Mouse (Mus musculus): ENCODE measurements at regions not wholly inside any gene's neighbourhood (a gene's known extent, or its start where the extent isn't known, plus 50 kb on each side); places are given as distances from the start of the nearest gene placed in this dataset.
A peak's percentile ranks its signal among the peaks of the same experiment; 100 is the strongest.

DNA sequence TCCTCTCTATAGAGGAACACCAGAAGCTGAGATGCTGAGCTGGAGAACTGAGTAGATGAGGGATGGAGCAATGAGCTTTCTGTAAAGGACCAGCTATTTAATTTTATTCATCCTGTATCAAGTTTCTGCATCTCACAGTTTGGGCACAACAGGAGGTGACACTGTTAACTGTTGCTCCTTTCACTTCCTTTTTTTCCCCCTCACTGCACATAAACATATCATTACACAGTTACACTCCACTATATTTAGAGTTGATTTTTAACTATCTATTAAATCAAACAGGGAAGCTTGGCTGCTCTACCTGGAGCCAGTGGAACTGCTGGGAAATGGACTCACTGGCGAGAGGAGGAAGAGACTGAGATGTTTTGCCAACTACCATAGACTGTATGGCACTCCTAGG, 509.4 kb downstream of the Rnf144a start:
- no peak for DNase-seq (ENCODE audit: low spot score in 2 of 2)

DNA sequence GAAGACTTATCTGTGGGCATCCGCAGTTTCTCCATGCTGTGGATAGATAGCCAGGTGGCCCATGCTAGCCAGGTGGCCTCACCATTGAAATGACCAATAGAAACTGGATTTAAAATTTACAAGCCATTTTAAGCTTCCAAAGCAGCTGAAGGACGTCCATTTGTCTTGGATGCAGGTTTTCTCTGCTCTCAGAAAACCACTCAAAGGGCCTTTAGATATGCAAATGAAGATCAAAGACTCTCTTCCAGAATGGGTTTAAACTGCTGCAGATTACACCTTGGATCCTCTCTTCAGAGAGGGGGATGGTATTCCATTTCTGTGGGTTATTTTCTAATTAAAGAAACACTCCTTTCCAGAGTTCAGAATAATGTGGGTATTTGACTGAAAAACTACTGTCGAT, 518.5 kb downstream of the Rnf144a start:
- DNase-seq (ENCODE audit: low spot score in 2 of 2): no peak

DNA sequence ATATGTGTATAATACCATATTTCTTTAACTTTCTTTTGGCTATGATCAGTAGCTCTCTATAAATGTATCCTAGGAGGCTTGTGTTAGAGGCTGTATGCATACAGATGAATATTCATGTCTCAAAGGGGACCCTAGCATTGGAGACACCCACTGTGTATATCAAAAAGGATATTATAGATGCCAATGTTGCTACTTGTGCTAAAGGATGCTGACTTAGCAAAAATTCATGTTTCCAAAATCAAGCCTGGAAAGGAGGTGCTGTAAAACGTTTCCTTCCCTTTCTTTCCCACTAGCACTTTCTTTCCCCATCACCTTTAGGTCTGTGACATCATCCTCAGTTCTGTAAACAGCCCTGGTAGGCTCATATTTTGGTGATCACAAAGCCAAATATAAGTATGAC, 519.4 kb downstream of the Rnf144a start:
- DNase-seq (ENCODE audit: low spot score in 2 of 2): no peak

DNA sequence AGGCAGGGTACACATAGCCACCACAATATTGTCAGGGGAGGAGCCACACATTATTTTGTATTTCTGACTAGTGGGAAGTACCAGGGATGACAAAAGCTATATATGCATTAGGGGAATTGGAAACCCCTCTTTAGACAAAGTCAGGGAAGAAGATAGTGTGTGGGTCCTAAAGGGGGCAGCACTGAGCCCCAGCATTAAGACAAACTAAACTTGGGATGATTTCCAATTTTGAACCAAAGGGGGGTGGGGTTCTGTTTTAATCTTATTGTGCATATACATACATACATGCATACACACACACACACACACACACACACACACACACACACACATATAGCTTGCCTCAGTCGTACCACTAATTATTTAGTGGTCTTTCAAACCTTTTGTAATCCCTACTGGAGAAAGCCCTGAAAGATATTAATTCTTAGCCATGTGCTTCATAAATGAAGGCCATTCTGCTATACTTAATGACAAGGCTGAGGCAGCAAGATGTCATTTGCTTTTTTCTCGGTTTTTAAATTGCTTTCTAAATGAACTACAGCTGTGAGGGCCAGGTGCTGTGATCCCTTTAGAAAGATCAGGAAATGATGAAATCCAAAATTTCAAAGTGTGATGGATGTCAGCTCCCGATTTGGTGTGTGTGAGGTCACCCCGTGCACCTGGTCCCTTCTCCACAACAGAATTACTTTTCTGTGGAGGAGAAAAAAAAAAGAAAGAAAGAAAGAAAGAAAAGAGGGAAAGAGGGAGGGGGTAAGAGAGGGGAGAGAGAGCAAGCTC, 523.5 kb downstream of the Rnf144a start:
- DNase-seq (ENCODE audit: low spot score in 2 of 2): no peak

DNA sequence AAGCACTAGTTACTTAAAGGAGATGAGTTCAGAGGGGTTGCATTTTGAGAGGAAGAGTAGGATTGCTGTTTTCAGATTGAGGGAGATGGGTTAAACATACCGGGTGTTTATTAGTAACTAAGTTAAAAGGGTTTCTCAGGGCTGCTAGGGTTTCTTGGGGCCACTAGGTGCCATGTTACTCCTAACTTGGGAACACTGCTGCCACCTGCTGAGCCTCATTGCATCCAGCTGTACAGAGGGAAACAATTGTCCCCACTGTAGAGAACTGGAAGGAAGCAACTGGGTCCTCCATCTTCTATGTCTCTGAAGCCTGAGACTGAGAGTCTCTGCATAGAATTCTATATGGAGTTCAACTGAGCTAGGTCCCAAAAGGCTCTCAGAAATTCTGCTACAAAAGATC, 524.3 kb downstream of the Rnf144a start:
- DNase-seq (ENCODE audit: low spot score in 2 of 2): no peak

DNA sequence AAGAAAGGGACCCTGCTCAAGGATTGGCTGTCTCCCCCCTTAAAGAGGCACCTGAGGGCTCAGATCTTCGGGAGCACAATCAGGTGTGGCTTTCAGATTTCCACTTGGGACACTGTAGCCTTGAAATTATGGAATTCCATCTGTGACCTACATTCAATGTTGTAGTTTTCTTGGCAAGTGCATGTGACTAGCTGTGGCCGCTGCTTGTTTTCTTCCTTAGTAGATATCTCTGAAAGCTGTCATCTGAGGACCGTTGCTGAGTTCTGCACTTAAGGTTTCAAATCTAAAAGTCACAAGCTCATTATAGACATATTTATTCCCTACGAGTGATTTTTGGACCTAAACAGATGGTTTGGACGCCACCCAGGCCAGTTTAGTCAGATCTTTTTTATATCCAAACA, 531.3 kb downstream of the Rnf144a start:
- DNase-seq (ENCODE audit: low spot score in 2 of 2): no peak

DNA sequence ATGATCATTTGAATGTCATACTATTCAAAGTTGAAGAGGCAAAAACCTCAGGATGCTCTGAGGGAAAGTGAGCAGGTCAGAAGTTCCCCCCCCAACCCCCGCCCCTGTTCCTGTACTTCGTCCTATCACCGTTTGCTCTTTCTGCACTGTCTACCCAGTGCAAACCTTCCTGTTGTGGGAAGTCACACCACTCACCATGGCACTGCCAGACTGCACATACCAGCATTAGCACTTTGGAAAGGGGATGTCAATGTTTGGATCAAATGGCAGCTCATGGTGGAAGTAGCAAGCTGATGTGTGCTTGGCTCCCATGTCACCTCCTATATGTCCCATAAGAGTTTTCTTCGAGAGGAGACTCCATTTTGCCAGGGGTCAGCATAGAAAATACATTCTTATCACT, 543.2 kb downstream of the Rnf144a start:
- no peak for DNase-seq (ENCODE audit: low spot score in 2 of 2)

DNA sequence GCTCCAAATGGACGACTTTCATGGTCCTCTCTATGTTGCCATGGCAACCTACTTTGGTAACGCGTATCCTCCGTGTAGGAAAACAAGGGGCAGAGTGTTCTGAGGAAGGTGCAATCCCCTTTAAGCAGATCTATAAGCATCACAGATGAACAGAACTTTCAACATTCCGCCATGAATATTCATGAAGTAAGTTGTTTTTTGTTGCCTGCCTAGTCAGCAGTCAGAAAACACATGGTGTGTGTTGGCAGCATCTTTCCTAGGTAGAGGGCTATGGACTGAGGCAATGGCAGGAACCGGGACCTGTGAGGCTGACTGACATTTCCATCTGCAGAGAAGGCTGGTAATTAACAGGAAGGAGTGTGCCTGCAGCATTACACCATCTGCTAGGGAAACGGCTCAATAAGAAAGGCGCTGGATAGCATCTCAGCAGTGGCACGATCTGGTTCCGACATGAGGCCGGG, 544.0 kb downstream of the Rnf144a start:
- DNase-seq (ENCODE audit: low spot score in 2 of 2): no peak

DNA sequence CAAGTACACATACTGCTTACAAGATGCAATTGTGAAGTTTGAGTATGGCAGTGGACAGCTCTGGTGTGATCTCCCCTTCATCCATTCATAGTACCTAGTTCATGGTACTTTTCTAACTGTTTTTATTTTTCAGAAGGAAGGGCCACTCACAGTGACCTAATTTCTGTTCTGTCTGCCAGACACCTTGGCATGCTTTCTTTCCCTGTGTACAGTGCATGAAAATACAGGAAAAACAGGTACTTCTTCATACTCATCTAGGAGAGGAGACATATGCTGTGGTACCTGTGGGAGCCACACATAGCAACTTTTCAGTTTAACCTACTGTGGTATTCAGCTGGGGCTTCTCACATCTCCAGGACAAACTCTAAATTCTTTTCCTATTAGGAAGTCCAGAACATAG, 545.2 kb downstream of the Rnf144a start:
- DNase-seq (ENCODE audit: low spot score in 2 of 2): no peak

DNA sequence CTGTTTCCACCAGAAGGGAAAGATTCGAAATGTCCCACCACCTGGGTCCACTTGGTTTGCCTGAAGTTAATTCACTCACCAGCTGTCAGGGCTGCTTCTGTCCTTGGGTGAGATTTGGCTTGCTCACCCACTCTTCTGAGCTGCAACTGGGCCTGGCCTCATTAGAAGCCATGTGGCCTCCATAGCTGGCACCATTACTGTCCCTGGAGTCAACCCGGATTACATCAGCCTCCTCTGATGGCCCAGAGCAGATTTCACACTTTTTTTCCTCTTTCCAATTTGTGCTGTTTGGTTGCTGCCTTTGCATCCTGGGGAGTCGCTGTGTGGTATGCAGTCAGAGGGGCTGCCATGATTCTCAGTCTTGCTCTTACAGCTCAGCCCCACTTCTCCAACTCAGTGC, 550.0 kb downstream of the Rnf144a start:
- DNase-seq (ENCODE audit: low spot score in 2 of 2): peak; percentile 2

DNA sequence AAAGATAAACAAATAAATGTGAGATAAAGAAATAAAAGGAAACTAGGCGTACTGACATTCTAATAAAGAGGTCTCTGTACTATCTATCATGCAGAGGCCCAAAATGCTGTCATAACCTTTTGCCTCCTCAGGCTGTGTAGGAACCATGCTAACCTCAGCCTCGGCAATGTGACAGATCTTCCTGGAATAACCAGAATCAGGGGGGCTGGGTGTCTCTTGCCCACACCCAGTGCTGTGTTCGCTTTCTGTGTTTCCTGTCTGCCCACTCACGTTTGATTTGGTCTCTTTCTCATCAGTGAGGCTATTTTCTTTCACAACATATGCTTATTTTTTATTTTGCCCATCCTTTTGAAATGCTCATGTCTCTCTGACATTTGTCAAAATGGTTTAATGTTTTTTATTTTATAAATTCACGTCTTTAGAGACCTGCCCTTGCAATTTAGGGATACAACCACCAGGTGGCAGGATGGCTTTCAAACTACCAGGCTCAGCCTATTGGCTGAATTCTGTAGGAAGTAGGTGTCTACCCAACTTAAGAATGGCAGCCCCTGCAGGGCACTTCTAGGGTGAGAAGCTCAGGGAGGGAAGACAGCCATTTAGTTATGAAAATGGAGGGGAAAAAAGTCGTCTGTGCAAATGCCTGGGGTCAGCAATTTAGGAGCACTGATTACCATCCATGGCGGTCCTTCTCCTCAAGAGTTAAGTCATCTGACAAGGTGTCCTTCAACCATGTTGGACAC, 550.8 kb downstream of the Rnf144a start:
- DNase-seq (ENCODE audit: low spot score in 2 of 2): no peak

DNA sequence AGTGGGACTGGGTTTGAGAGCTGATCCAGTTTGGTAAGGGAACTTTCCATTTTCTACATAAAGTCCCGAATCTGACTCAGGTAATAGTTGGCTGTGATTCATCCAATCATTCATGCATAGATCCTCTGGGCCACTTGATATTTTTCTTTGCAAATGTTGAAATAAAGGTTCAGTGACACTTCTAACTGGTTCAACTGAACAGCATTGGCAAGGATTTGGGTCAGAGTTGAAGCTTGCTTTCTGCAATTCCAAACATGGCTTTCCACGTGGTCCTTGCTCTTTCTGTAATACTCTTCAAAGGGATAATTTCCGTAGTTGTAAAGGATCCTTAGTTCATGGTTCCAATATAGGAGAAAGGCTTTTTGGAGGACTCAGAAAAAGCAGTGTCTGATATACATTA, 554.0 kb downstream of the Rnf144a start:
- DNase-seq (ENCODE audit: low spot score in 2 of 2): no peak

DNA sequence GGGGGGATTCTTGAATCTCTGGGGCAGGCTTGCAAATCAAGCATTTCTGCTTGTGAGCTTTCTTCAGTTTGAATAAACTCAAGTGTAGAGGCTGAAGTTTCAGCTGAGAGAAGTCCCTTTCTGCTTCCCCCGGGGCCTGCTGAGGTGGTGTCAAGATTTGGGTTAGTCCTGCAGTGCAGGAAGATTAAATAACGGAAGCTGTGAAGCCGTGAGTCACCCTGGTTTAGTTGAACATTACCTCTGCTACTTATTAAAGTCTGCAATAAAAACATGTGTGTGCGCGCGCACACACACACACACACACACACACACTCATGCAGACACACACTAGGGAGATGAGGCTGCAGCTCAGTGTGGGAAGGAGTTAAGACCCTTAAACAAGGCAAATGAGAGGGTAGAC, 556.7 kb downstream of the Rnf144a start:
- DNase-seq (ENCODE audit: low spot score in 2 of 2): no peak

DNA sequence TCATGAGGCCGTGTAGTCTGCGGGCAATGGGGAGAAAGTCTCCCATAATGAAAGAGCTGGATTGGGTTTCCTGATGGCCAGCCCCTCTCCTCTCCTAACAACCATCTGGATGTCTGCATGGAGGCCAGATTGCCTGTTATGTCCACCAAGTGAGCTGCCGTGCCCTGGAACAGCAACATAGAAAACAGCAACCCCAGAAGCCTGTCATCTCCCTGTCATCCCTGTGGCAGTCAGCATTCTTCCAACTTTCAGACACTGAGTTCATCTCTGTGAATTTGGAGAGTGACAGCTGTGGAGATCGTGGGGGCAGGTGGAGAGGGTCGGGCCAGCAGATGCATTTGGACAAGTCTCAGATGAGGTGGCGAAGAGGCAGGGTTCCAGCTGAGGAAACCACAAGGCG, 585.0 kb downstream of the Rnf144a start:
- DNase-seq (ENCODE audit: low spot score in 2 of 2): no peak

DNA sequence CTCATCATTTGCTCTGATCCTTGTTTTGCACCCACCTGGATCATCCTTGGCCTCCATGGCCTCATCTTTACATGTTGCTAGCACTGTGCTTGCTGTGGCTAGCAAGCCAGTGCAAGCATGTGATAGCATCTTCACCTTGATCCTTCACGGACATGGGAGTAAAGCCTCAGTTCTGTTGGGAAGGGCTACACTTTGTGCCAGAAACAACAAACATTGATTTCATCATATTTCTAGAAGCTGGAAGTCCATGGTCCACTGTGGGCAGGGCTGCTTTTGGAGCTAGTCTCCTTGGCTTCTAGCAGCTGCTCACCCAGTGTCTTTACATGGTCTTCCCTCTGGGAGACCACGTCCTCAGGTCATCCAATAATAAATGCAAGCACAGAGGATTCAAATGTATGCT, 587.1 kb downstream of the Rnf144a start:
- DNase-seq (ENCODE audit: low spot score in 2 of 2): no peak

DNA sequence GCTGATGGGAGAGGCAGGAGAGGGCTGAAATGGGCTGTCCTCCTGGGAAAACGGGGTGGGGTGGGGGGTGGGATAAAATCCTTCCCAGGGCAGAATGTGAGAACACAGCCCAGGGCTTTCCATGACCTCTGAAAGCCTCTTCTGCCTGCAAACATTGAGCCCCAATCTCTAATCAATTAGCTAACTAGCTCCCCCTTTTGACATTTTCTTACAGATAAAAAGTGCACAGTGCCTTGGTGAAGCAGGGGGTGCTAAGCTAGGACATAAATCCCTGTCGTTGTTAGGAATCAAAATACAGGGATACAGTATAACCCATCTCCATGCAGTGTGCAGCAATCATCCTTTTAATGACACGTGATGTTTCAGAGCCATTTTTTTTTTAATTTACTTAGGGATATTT, 588.1 kb downstream of the Rnf144a start:
- no peak for DNase-seq (ENCODE audit: low spot score in 2 of 2)

DNA sequence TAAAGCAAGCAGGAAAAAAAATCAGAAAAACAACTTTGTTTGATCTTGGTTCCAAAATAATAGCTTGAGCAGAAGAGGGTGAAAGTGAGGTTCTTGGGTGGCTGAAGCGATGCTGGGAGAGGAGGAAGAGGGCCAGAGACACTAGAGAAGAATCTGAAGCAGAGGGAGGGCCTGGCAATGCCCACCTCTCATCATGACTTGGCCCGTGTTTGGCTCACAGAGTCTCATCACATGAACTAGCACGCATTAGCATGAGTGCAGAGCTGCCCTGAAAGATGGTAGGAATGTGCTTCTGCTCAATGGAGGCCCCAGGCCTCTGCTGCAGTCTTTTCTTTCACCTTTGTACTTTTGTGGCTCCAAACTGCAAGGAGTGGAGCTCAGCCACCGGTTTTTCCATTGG, 588.6 kb downstream of the Rnf144a start:
- DNase-seq (ENCODE audit: low spot score in 2 of 2): no peak

DNA sequence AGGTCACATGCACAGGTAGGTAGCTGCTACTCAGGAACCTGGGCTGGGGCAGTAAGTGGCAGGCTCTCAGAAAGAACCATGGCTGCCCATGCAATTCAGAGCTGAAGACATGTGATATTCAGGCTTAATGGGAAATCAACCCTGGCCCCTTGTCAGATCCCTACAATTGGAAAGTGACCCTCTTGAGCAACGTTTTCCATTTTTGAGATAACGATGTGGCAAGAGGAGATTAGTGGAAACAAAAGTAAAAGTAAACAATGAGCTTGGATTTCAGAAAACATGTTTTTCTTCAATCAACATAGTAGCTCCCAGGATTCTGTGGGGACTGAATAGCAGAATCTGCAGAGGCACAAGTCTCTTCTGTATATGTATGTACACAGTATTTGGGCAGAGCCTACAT, 598.8 kb downstream of the Rnf144a start:
- no peak for DNase-seq (ENCODE audit: low spot score in 2 of 2)

DNA sequence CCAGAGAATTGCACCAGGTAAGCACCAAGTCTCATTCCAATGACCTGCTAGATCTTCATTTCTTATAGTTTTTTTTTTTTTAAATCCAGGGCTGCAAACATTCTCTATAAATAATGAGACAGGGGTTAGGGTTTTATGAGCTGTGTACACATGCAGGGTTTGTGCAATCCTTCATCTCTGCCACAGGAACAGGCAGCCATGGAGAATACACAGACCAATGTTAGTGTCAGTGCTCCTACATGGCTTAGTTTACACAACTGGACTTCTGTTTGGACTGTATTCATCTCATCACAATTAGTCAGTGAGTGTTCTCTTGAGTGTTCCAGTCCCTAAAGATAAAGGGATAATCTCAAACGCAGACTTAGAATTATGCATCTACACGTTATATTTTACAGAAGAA, 620.0 kb downstream of the Rnf144a start:
- DNase-seq (ENCODE audit: low spot score in 2 of 2): no peak

DNA sequence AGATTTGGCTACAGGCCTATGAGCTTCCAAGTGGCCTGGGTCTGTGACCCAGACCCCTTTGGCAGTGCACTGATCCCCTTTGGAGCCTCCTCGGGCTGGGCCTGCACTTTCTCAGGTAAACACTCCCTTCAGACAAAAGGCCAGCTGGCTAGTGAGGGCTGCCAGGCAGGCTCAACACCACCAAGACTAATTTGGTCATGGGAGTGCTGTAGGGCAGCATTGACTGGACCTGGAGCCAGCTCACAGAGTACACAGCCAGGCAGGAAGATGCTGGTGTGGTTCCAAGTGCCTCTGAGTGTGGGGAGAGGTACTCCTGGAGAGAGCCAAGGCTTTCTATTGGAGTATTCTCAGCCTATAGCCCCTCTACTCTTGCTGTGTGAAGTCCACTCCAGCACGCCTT, 620.5 kb downstream of the Rnf144a start:
- no peak for DNase-seq (ENCODE audit: low spot score in 2 of 2)

DNA sequence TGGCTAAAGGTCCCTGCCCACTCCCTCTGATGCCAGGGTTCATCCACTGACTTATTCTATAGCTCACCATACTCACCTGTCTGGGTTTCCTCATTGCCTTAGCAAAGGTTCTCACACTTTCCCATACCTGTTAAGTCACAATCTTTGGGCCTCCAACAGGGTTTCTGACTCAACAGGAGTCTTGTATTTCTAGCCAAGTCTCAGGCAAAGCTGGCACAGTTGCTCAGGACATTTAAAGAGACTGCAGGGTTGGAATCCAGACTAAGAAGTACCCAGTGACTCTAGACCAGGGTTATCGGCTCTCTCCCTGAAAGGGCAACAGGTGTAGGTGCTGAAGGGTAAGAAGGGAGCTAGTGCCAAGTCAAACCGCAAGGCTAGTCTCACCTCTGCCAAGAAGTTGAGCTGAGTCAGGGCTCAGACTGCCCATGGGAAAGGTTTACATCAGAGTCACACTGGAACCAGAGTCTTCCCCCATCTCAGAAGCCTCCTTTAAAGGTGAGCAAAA, 622.4 kb downstream of the Rnf144a start:
- DNase-seq (ENCODE audit: low spot score in 2 of 2): no peak

DNA sequence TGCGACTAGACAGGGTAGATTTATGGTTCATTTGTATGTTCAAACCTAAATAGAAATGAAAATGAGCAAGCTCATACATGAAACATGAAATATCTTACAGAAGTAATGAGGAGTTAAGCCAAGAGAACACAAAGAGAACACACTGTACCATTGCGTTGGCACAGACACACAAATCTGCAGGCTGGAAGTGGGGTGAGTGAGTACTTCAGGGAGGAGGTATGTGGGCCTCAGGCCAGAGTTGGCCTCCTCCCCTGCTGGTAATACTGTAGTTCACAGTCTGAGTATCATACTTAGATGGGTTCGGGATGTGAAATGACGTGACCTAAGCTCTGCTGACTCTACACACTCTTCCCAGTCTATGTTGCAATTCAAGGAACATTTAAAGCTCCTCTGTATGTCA, 624.1 kb downstream of the Rnf144a start:
- no peak for DNase-seq (ENCODE audit: low spot score in 2 of 2)
